Mouse (Mus musculus) liver, adult 2 months (tissue): ENCODE data around the gene Ttll3. TPM values are rescaled to one million over a fixed set of nuclear protein-coding genes. Genes with fewer than 3 reads are reported as not detected.
A peak's percentile ranks its signal among the peaks of the same experiment; 100 is the strongest.

Source experiments
- DNase-seq: peaks from one replicate; pipeline ENCODE4 v3.0.0-alpha.2; 2011; ENCODE audit warnings: low read depth, low spot score; ENCODE audit errors: extremely low read depth
- H3K27ac ChIP-seq: fragments of 200-500 bp; replicated peaks from 2 replicates; pipeline ENCODE4 v1.5.1; 2012; ENCODE audit warnings: low read depth, mild to moderate bottlenecking, control low read depth, inconsistent platforms, low read length; ENCODE audit not compliant: insufficient read depth
- H3K27me3 ChIP-seq: fragments of 200-500 bp; 2 replicates; pipeline ENCODE4 v1.6.1; 2012; ENCODE audit warnings: mild to moderate bottlenecking, moderate library complexity, low read length, inconsistent platforms; ENCODE audit not compliant: control insufficient read depth, insufficient read depth
- H3K36me3 ChIP-seq: fragments of 200-500 bp; 2 replicates; pipeline ENCODE4 v1.6.1; 2012; ENCODE audit warnings: low read length, inconsistent platforms; ENCODE audit not compliant: control insufficient read depth, insufficient read depth
- H3K4me1 ChIP-seq: fragments of 200-500 bp; 2 replicates; pipeline ENCODE4 v1.6.1; 2011; ENCODE audit warnings: low read length; ENCODE audit not compliant: control insufficient read depth, insufficient read depth
- H3K4me3 ChIP-seq: fragments of 200-500 bp; 2 replicates; pipeline ENCODE4 v1.5.1; 2011; ENCODE audit warnings: low read depth, mild to moderate bottlenecking, control low read depth, low read length, moderate library complexity; ENCODE audit not compliant: insufficient read depth
- H3K79me2 ChIP-seq: fragments of 200-500 bp; 2 replicates; pipeline ENCODE4 v1.6.1; 2012; ENCODE audit warnings: inconsistent platforms, mild to moderate bottlenecking, low read length, moderate library complexity; ENCODE audit not compliant: control insufficient read depth, insufficient read depth
- H3K9ac ChIP-seq: fragments of 200-500 bp; 2 replicates; pipeline ENCODE4 v1.6.1; 2012; ENCODE audit warnings: low read depth, mild to moderate bottlenecking, control low read depth, inconsistent platforms, low read length
- CTCF ChIP-seq: fragments of 200-500 bp; IDR thresholded peaks from 2 replicates; pipeline ENCODE4 v1.5.1; 2011; ENCODE audit warnings: low read depth, low read length, control low read depth
- POLR2A ChIP-seq: fragments of 200-500 bp; IDR thresholded peaks from 2 replicates; pipeline ENCODE4 v1.6.1; 2011; ENCODE audit warnings: low read length, control low read depth; ENCODE audit not compliant: insufficient read depth; ENCODE audit errors: extremely low read depth
- WGBS: fragments of 180-500 bp; shearing (Covaris S2); methylation state at CpG from one replicate; pipeline ENCODE4 v1.1.7; 2018; 5-methylcytosine and 5-hydroxymethylcytosine counted together
- polyA plus RNA-seq: library from polyadenylated mRNA; depleted of rRNA; stranded (reverse); fragments of >200 nt; gene quantifications from 2 replicates; pipeline ENCODE4 v1.2.3, GENCODE M21; 2012
- total RNA-seq: library from RNA; depleted of rRNA; stranded (reverse); fragments of >200 nt; gene quantifications from 2 replicates; pipeline ENCODE4 v1.2.3, GENCODE M21; 2014

The Ttll3 gene
- total and polyA plus RNA-seq, 2 experiments: 0.65 to 1.7 TPM

- Histone ChIP-seq H3K4me3 (peak overlapping the region; percentile 40; the same call in 1 of the 2 replicates), H3K9ac (peak overlapping the region; percentile 66), H3K79me2 (no peaks in the 10 kb centered on the region), H3K36me3 (peaks cover 17% of the 10 kb centered on the region), H3K27me3 (no peaks in the 10 kb centered on the region), H3K4me1 (peaks cover 17% of the 10 kb centered on the region), H3K27ac (no peak overlapping the region)
- no peak for DNase-seq
- TF ChIP-seq POLR2A (no peak), CTCF (no peak)
- 29% methylated on average over 10 of the region's 10 CpGs for WGBS
These were observed 2.9 kb downstream of the Ttll3 start for GRCm38 (mm10) chr6:113392015-113392386.

DNA sequence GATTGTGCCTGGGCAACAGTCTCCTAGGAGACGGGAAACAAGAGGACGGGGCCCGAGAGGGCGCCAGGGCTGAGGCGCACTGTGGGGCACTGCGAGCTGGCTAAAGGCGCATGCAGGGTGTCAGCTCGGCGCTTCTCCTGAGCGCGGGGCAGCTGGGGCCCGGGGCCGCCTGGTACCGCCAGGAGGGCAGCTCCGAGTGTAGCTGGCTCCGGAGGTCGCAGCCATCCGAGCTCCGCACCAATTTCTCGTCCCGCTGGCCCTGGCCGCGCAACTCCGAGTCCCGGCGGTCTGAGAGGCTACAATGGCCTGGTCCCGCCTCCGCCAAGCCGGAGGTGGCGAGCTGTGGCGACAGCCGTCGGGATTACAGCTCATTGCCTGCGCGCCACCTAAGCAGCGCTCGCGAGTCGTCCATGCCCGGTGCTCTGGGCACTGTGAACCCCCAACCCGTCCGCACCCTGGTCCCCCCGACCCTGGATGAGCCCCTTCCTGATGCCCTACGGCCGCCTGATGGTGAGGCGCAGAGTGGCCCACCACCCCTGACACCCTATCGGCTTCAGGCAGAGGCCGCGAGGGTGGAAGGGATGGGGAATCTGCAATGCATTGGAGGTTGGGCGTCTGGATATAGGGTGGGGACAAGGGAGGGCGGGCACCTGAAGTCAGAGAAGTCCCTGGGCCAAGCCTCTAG lies 3.5 kb downstream of the Ttll3 start:
- Histone ChIP-seq H3K27me3 (no peaks in the 10 kb centered on the region), H3K79me2 (no peaks in the 10 kb centered on the region), H3K4me3 (peak overlapping the region; percentile 40; the same call in 1 of the 2 replicates), H3K36me3 (peaks cover 17% of the 10 kb centered on the region), H3K4me1 (peaks cover 17% of the 10 kb centered on the region), H3K27ac (no peak overlapping the region), H3K9ac (peak overlapping the region; percentile 66)
- no peak for TF ChIP-seq POLR2A
- no peak for TF ChIP-seq CTCF
- no peak for DNase-seq
- WGBS: 10% methylated on average over 51 of the region's 51 CpGs

DNA sequence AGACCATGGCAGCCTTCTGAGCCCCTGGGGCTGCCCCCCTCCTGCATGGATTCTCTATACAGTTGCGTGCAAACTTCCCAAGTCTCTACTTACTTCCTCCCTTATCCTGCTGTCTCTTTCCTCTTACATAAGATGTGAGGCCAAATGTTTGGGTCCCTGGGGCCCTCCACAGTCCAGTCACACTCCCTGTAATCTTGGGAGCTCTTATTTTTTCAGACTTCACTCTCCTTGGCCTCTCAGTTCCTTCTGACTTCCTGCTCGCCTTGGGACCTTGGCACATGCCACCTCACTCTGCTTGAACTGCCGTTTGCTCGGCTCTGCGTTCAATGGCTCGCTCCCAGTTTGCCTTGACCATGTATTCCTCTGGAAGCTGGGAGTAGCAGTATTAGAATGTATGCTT lies 4.9 kb downstream of the Ttll3 start:
- Histone ChIP-seq H3K27ac (no peak overlapping the region), H3K27me3 (no peaks in the 10 kb centered on the region), H3K36me3 (peaks cover 12% of the 10 kb centered on the region), H3K4me3 (no peak overlapping the region), H3K4me1 (peaks cover 17% of the 10 kb centered on the region), H3K9ac (no peak overlapping the region), H3K79me2 (no peaks in the 10 kb centered on the region)
- WGBS: 85% methylated on average over 6 of the region's 6 CpGs
- DNase-seq: no peak
- TF ChIP-seq CTCF: no peak
- TF ChIP-seq POLR2A: no peak

GRCm38 (mm10) chr6:113394811-113395210 lies 5.8 kb downstream of the Ttll3 start:
- H3K27me3 ChIP-seq: no peaks in the 10 kb centered on the region
- no peak overlapping the region for H3K9ac ChIP-seq
- H3K27ac ChIP-seq: no peak overlapping the region
- 96% methylated on average over 11 of the region's 11 CpGs for WGBS
- H3K4me3 ChIP-seq: no peak overlapping the region
- peaks cover 17% of the 10 kb centered on the region for H3K4me1 ChIP-seq
- no peak for DNase-seq
- H3K36me3 ChIP-seq: peaks cover 5% of the 10 kb centered on the region
- no peaks in the 10 kb centered on the region for H3K79me2 ChIP-seq
- TF ChIP-seq CTCF (no peak), POLR2A (no peak)

- 96% methylated on average over 6 of the region's 6 CpGs for WGBS
- H3K27me3 ChIP-seq: no peaks in the 10 kb centered on the region
These were observed 6.4 kb downstream of the Ttll3 start for GRCm38 (mm10) chr6:113395501-113395900.

More at GRCm38 (mm10) chr6:113395501-113395900, 6.4 kb downstream of the Ttll3 start:
- Histone ChIP-seq H3K4me3 (no peak overlapping the region), H3K4me1 (peaks cover 11% of the 10 kb centered on the region), H3K9ac (no peak overlapping the region), H3K79me2 (no peaks in the 10 kb centered on the region), H3K36me3 (no peaks in the 10 kb centered on the region; the same call in 1 of the 2 replicates), H3K27ac (no peak overlapping the region)
- TF ChIP-seq POLR2A: no peak
- no peak for TF ChIP-seq CTCF
- DNase-seq: no peak
